Mouse (Mus musculus): ENCODE data around the gene Eipr1.

- TF ChIP-seq POLR2A (IDR thresholded peaks at IDR 0.05; ENCODE audit: low read depth, low read length) (no peak), CTCF (conservative IDR thresholded peaks at IDR 0.05; ENCODE audit: insufficient read depth, insufficient read length, low read depth, low read length) (no peak)
These were observed 150.5 kb downstream of the Eipr1 start for GRCm38 (mm10) chr12:28902132-28902531.
